Mouse (Mus musculus): ENCODE measurements around the gene Add3. TPM values are rescaled to one million over a fixed set of nuclear protein-coding genes. Genes with fewer than 3 reads are reported as not detected.

Gene Add3
- total RNA-seq, 2 experiments from 2014 or later, result 125 to 129 TPM

DNA sequence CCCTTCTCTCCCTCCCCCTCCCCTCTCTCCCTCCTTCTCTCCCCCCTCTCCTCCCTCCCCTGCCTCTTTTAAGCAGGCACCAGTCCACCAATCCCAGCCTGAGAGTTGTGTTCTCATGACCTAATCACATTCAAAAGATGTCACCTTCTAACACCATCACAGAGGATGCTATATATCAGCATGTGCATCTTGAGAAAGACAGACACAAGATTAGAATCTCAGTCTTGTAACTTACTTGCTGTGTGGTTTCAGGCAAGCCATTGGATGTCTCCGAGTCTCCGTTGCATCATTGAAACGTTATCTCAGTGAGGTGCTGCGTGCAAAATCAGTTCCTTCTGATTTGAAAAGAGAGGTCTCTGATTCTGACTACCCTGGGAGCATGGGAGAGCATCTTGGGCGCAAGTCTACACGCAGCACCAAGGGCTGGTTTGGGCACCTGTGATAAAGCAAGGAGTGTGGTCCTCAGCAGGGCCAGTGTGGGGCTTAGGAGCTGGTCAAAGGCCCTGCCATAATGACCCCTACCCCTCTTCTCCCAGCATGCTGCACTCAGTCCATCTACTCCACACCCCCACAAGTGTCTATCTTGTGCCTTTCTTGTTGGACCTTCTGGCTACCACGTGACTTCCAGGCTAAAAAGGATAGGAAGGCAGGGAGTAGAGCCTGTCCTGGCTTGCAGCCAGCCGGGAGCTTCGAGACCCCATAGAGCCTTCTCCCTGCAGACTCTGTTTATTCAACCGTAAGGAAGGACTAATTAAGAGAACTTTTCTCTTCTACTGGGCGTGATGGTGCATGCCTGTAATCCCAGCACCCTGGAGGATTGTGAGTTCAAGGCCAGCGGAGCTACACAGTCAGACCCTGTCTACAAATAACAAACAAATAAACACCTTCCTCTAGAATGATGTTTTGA, 124.8 kb downstream of the Add3 start:
- Histone ChIP-seq H3K4me3 (no peak overlapping the region), H3K27ac (no peak overlapping the region)
- TF ChIP-seq CTCF (conservative IDR thresholded peaks at IDR 0.05), result no peak
- DNase-seq (ENCODE audit: low spot score in 2 of 2), result no peak

DNA sequence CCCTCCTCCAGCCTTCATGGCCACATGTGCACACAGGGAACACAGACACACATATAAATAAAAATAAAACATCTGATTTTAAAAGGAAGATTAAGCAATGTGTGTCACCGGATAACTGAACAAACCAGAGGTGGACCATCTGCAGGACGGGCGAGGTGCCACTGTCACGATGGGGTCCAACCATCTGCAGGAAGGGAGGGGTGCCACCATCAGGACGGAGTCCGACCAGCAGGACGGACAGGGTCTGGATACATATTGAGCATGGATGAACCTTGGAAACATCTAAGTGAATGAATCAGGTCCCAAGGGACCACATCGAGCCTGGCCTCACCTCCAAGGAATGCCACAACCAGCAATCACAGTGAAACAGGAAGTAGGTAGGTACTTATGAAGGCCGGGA, 127.1 kb downstream of the Add3 start:
- Histone ChIP-seq H3K4me3 (no peak overlapping the region), H3K27ac (no peak overlapping the region)
- DNase-seq (ENCODE audit: low spot score in 2 of 2), result no peak
- no peak for TF ChIP-seq CTCF (conservative IDR thresholded peaks at IDR 0.05)

DNA sequence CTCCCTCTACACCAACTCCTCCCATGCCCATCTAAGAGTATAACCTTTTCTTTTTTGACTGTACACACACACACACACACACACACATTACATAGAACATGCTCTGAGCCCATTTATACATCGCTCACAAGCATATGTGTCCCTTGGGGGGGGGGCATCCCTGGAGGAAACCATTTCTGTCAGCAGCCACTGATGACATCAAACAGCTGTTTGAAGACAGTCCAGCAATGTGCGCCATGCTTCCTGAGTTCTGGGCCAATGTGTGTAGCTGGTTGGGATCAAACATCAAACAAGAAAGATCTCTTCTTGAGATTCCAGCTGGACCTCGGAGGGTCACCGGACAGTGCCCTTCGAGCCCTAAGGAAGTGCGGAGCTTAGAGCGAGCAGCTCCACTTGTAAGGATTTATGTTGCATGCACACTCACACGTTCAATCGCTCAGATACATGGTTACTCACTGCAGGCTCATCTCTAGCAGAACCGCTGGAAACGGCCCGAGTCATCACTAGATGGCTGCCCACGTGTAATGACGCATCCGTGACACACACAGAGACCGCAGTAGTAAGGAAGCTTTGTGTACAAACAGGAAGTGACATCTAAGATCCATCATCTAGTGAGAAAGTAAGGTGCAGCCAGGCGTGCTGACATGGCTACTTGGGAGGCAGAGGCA, 132.9 kb downstream of the Add3 start:
- no peak for DNase-seq (ENCODE audit: low spot score in 2 of 2)
- H3K4me3 ChIP-seq, result no peak overlapping the region
- H3K27ac ChIP-seq, result no peak overlapping the region
- no peak for TF ChIP-seq CTCF (conservative IDR thresholded peaks at IDR 0.05)

DNA sequence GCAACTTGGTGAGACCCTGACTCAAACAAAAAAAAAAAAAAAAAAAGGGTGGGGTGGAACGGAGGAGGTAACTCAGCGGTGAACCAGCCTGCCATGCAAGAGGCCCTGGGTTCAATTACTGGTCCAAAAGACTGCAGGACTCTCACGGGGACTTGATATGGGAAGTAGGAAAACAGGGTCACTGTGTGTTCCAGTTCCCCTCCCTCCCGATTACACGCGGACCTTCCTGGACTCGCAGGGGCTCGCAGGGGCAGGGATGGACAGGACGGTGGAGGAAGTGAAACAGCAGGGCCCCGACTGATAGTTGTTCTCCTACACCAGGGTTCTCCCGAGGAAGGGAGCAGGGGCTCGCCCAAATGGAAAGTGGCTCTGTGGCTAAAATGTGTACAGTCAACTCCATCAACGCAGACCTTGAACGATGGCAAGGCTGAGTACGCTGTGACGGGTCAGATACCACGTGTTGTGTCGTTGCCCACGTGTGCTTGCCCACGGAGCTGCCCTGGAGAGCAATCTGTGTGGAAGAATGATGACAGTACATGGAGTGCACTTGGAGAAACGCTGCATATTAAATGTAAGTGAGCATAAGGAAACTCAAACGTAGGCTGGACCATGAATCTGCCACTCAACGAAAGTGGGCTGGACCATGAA, 133.7 kb downstream of the Add3 start:
- DNase-seq (ENCODE audit: low spot score in 2 of 2), result no peak
- no peak overlapping the region for H3K27ac ChIP-seq
- TF ChIP-seq CTCF (conservative IDR thresholded peaks at IDR 0.05), result no peak
- H3K4me3 ChIP-seq, result no peak overlapping the region

DNA sequence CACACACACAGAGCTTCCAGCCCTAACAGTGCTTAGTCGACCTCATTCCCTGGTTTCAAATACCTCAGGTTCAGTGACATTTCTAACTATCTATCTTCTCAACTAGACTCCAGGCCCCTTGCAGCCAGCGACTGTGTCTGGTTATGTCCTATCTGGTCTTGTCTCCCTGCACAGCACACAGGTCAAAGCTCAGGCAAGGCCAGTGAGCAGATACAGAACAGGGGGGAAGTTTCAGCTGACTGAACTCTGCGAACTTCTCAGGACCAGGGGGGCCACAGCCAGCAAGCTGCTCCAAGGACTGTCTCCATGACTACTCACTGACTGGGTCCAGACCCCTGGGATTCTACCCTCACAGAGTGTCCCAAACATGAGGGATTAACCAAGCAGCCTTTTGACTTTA, 135.0 kb downstream of the Add3 start:
- TF ChIP-seq CTCF (conservative IDR thresholded peaks at IDR 0.05), result no peak
- Histone ChIP-seq H3K4me3 (no peak overlapping the region), H3K27ac (no peak overlapping the region)
- DNase-seq (ENCODE audit: low spot score in 2 of 2), result no peak

DNA sequence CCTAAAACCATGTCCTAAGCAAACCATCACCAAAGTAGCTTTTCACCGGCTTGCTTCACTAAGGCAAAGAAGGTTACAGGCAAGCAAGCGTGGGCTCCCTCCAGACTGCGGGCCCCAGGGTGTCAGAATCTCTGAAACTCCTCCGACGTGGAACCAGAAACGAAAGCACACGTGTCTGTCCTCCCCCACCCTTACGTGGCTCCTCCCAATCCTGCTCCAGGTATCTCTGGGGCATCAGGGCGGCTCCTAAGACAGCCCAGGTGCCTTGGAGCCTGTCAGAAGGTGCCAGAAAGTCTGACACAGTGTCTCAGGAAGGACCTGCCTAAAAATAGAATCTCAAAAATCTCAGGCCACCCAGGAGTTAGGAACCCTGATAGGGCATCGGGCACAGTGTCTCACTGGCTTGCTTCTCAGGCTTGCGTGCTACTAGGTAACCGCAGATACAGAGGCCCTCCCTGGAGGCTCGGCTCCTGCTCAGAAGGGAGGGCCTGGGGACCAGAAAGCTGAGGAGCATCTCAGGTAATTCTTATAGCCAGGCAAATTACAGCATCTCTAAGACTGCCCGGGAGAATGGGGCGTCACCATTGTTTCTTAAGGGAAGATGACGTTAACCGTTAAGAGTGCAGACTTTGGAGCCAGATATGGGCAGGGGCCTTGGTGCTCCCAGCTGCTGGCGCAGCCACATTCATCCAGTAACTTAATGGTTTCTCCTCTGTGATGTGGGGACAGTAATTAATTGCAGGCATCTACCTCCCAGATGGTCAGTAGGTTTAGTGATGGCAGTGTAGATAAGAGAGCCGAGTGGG, 136.9 kb downstream of the Add3 start:
- DNase-seq (ENCODE audit: low spot score in 2 of 2), result no peak
- TF ChIP-seq CTCF (conservative IDR thresholded peaks at IDR 0.05), result no peak
- Histone ChIP-seq H3K27ac (no peak overlapping the region), H3K4me3 (no peak overlapping the region)

DNA sequence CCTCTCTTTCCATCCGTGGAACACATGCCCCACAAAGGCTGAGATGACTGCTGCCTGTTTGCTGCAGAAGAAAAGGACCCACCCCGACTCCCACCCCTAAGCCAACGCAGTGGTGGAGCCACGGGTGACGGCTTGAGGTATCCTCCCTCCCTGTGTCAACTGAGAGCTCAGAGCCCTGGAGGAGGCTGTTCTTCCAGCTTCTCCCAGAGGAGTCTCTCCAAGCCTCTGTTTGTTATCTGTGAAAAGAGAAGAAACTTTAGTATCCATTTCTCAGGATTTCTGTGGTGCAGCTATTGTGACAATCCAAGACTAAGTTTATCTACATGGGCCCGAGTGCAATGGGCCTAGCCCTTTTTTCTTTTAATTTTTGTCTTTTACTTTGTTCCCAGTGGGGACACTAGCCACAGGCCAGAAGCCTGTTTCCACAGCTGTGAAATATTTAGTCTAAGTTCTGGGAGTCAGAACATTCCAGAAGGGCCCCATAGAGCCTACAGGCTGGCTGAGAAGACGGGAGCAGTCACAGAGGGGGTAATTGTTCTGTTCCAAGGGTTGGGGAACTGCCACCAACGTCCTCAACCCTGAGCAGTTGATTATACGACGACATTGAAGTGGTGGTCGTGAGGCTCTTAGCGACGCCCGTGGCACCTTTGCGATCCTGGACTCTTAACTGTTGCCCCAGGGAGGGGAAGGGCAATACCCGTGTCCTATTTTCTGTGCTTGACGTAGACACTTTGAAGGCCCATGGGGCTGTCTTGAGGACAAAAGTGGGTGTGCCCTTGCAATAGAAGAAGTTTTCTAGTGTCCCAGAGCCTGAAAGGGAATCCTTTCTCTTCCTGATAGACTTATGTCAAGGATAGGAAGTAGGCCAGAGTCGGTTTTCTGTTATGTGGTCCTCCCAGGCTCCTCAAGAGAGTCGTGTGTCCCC, 138.5 kb downstream of the Add3 start:
- Histone ChIP-seq H3K4me3 (no peak overlapping the region), H3K27ac (peak overlapping the region; percentile 28; the same call in 1 of the 2 replicates)
- DNase-seq (ENCODE audit: low spot score in 2 of 2), result no peak
- TF ChIP-seq CTCF (conservative IDR thresholded peaks at IDR 0.05), result no peak

DNA sequence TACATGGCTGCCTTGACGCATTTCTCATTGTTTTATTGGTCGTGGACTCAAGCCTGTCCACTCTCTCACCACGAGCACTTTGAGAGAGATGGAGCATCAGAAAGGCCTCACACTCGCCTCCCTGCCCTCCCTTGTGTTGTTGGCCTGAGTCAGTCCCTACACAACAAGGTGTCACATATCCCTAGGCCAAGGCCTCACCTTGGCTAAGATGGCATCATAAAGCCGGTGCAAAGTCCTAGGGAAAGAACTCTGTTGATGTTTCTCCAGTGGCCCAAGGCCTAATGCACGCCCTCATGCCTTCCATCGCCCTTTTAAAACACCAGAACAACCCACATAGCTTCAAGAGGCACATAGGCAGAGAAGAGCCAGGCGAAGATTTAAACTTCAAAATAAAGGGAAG, 140.0 kb downstream of the Add3 start:
- DNase-seq (ENCODE audit: low spot score in 2 of 2), result no peak

DNA sequence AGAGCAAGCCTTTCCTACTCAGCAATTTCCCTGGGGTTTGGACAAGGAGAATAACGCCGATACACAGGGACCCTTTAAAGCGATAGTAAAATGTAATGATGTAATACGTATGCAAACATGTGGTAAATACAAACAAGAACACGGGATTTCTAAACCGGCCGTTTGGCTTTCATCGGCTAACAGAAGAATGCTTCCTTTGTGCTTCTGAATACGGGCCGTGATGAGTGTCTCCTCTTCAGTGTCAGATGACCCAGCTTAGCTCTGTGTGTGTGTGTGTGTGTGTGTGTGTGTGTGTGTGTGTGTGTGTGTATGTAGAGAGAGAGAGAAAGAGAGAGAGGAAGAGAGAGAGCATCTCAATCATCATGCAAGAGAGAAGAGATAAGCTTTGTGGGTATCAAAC, 142.3 kb downstream of the Add3 start:
- Histone ChIP-seq H3K4me3 (no peak overlapping the region), H3K27ac (no peak overlapping the region)
- no peak for DNase-seq (ENCODE audit: low spot score in 2 of 2)
- TF ChIP-seq CTCF (conservative IDR thresholded peaks at IDR 0.05), result no peak

More for the DNA sequence above, 140.0 kb downstream of the Add3 start:
- Histone ChIP-seq H3K4me3 (no peak overlapping the region), H3K27ac (no peak overlapping the region)
- no peak for TF ChIP-seq CTCF (conservative IDR thresholded peaks at IDR 0.05)

DNA sequence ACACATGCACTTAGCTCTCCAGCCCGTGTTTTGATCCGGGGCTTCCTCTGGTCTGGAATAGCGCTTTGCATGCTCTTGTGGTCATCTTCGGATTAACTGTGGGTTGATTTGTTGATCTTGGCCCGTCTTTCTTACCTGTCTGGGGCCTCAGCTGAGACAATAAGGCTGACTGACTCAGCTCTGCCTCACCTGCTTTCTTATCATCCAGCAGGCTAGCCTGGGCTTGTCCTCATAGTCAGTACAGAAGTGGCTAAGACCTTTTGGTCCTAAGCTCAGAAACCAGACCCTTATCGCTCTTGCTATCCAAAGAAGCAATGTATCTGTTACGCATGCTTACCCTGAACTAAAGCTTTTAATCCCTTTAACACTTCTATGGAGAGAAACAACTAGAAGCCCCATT, 143.5 kb downstream of the Add3 start:
- TF ChIP-seq CTCF (conservative IDR thresholded peaks at IDR 0.05), result no peak
- Histone ChIP-seq H3K27ac (no peak overlapping the region), H3K4me3 (no peak overlapping the region)
- DNase-seq (ENCODE audit: low spot score in 2 of 2), result no peak

DNA sequence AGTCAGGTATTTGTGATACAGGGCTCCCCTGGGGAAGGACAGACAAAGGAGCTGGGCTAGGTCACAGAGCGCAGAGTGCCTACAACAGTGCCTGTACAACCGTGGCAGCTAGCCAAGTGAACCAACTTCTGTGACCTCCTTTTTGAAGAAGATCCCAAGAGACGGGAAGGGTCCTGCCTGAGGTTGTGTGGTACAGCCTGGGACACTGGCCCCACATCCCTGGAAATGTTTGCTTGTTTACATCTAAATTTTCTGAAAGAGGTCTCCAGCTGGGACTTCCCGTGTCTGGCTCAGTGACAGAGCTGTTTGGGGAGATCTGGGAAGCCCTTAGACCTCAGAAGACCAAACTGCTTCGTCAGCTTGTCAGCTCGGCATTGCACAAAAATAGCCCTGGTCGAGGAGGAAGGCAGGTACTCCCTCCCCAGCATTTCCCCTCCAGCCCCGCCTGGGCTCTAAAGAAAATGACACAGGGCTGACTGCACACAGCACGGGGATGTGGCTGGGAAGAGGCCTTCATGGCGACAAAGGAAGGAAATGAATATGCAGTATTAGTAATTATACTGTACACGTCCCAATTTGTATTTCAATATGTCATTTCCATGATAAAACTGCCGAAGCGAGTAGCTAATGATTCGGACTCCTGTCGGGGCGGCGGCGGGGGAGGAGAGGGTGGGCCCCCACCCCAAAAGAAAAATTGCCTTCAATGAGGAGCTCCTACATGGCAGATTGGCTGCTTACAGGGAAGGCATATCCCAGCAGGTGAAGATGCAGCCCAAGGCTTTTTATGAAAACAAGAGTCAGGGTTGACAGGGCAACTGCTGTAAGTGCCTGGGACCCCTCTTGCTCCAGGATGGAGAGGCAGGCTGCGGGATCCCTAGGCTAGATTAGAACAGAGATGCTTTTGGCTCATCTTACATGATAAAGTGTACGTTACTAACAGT, 144.3 kb downstream of the Add3 start:
- Histone ChIP-seq H3K27ac (no peak overlapping the region), H3K4me3 (no peak overlapping the region)
- no peak for TF ChIP-seq CTCF (conservative IDR thresholded peaks at IDR 0.05)
- no peak for DNase-seq (ENCODE audit: low spot score in 2 of 2)

All from layer of hippocampus, adult 2 months (tissue).